Mouse (Mus musculus): ENCODE measurements around the gene Parp2.
"Not testable (repeated sequence)": the region's sequence is repeated elsewhere in the genome, so short reads cannot be mapped to it uniquely, and the experiment has no call there.

Gene Parp2

GRCm38 (mm10) chr14:50806469-50806868 is 1.2 kb upstream of the Parp2 start:
- in situ Hi-C loops (cut with MboI; ENCODE audit: low pct_unique_long_range_greater_than_20kb in 1 of 2, low sequenced_read_pairs in 2 of 2, unreplicated experiment in 1 of 2) = loop anchor here (5.0 to 10.0 kb wide), 2 partner anchors 261 to 278 kb away; no protein-coding TSS in a partner anchor

- in situ Hi-C loops (cut with MboI; ENCODE audit: low pct_unique_long_range_greater_than_20kb in 1 of 2, low sequenced_read_pairs in 2 of 2, unreplicated experiment in 1 of 2) = loop anchor here in 1 of 2 experiments (10.0 kb wide), 1 partner anchor 252 kb away; no protein-coding TSS in a partner anchor
Measured at GRCm38 (mm10) chr14:50813060-50813459, 5.4 kb downstream of the Parp2 start.

GRCm38 (mm10) chr14:50823240-50823639 is 15.6 kb downstream of the Parp2 start:
- in situ Hi-C loops (cut with MboI; ENCODE audit: low pct_unique_long_range_greater_than_20kb in 1 of 2, low sequenced_read_pairs in 2 of 2, unreplicated experiment in 1 of 2) = no loop called here

- in situ Hi-C loops (cut with MboI; ENCODE audit: low pct_unique_long_range_greater_than_20kb in 1 of 2, low sequenced_read_pairs in 2 of 2, unreplicated experiment in 1 of 2) = no loop called here
Measured at GRCm38 (mm10) chr14:50824219-50824618, 16.6 kb downstream of the Parp2 start.

GRCm38 (mm10) chr14:50826579-50826978 is 18.9 kb downstream of the Parp2 start:
- in situ Hi-C loops (cut with MboI; ENCODE audit: low pct_unique_long_range_greater_than_20kb in 1 of 2, low sequenced_read_pairs in 2 of 2, unreplicated experiment in 1 of 2) = no loop called here

- in situ Hi-C loops (cut with MboI; ENCODE audit: low pct_unique_long_range_greater_than_20kb in 1 of 2, low sequenced_read_pairs in 2 of 2, unreplicated experiment in 1 of 2) = no loop called here
Measured at GRCm38 (mm10) chr14:50829878-50830277, 22.2 kb downstream of the Parp2 start.

- in situ Hi-C loops (cut with MboI; ENCODE audit: low pct_unique_long_range_greater_than_20kb in 1 of 2, low sequenced_read_pairs in 2 of 2, unreplicated experiment in 1 of 2) = no loop called here
Measured at GRCm38 (mm10) chr14:50833964-50834363, 26.3 kb downstream of the Parp2 start.

- in situ Hi-C loops (cut with MboI; ENCODE audit: low pct_unique_long_range_greater_than_20kb in 1 of 2, low sequenced_read_pairs in 2 of 2, unreplicated experiment in 1 of 2) = no loop called here
Measured at GRCm38 (mm10) chr14:50834435-50834834, 26.8 kb downstream of the Parp2 start.

GRCm38 (mm10) chr14:50837236-50837635 is 29.6 kb downstream of the Parp2 start:
- in situ Hi-C loops (cut with MboI; ENCODE audit: low pct_unique_long_range_greater_than_20kb in 1 of 2, low sequenced_read_pairs in 2 of 2, unreplicated experiment in 1 of 2) = no loop called here

GRCm38 (mm10) chr14:50855788-50856187 is 48.1 kb downstream of the Parp2 start:
- in situ Hi-C loops (cut with MboI; ENCODE audit: low pct_unique_long_range_greater_than_20kb in 1 of 2, low sequenced_read_pairs in 2 of 2, unreplicated experiment in 1 of 2) = no loop called here

GRCm38 (mm10) chr14:50862641-50863040 is 55.0 kb downstream of the Parp2 start:
- in situ Hi-C loops (cut with MboI; ENCODE audit: low pct_unique_long_range_greater_than_20kb in 1 of 2, low sequenced_read_pairs in 2 of 2, unreplicated experiment in 1 of 2) = no loop called here

- in situ Hi-C loops (cut with MboI; ENCODE audit: low pct_unique_long_range_greater_than_20kb in 1 of 2, low sequenced_read_pairs in 2 of 2, unreplicated experiment in 1 of 2) = not testable (repeated sequence)
Measured at GRCm38 (mm10) chr14:50865005-50865404, 57.4 kb downstream of the Parp2 start.

GRCm38 (mm10) chr14:50866966-50867365 is 59.3 kb downstream of the Parp2 start:
- in situ Hi-C loops (cut with MboI; ENCODE audit: low pct_unique_long_range_greater_than_20kb in 1 of 2, low sequenced_read_pairs in 2 of 2, unreplicated experiment in 1 of 2) = no loop called here

- in situ Hi-C loops (cut with MboI; ENCODE audit: low pct_unique_long_range_greater_than_20kb in 1 of 2, low sequenced_read_pairs in 2 of 2, unreplicated experiment in 1 of 2) = no loop called here
Measured at GRCm38 (mm10) chr14:50868211-50868610, 60.6 kb downstream of the Parp2 start.

GRCm38 (mm10) chr14:50868656-50869055 is 61.0 kb downstream of the Parp2 start:
- in situ Hi-C loops (cut with MboI; ENCODE audit: low pct_unique_long_range_greater_than_20kb in 1 of 2, low sequenced_read_pairs in 2 of 2, unreplicated experiment in 1 of 2) = no loop called here

- in situ Hi-C loops (cut with MboI; ENCODE audit: low pct_unique_long_range_greater_than_20kb in 1 of 2, low sequenced_read_pairs in 2 of 2, unreplicated experiment in 1 of 2) = no loop called here
Measured at GRCm38 (mm10) chr14:50869889-50870804, 62.5 kb downstream of the Parp2 start, which contains the start of gene Tep1. Gene Tep1 (minus strand): TSS chr14:50870560.

GRCm38 (mm10) chr14:50870805-50871143 is 63.1 kb downstream of the Parp2 start:
- in situ Hi-C loops (cut with MboI; ENCODE audit: low pct_unique_long_range_greater_than_20kb in 1 of 2, low sequenced_read_pairs in 2 of 2, unreplicated experiment in 1 of 2) = no loop called here

All from mouse embryonic stem cell (cell line).